Mouse (Mus musculus): ENCODE results near the gene Gnb1.
"Not testable (repeated sequence)": the region's sequence is repeated elsewhere in the genome, so short reads cannot be mapped to it uniquely, and the experiment has no call there.

The Gnb1 gene

DNA sequence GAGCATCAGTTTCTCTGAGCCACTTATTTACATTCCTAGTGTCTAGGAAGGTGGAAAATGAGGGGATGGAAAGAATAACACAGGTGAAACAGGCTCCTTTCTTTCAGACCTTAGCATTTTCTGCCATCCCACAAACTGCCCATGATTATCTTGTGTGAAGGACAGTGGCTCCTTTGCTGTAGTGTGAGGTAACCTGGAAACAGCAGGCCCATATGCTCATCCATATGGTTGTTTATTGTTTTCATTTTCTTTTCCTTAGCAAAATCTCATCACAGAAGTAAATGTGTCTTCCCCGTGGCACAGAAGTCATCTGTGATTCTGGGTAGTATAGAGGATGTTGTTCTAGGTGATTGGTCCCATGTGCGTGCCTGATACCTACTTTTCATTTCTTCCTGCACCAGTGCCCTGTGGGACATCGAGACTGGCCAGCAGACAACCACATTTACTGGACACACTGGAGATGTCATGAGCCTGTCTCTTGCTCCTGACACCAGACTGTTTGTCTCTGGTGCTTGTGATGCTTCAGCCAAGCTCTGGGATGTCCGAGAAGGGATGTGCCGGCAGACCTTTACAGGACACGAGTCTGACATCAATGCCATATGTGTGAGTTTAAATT lies 61.9 kb downstream of the Gnb1 start:
- DNase-seq (ENCODE audit: low spot score), result no peak

DNA sequence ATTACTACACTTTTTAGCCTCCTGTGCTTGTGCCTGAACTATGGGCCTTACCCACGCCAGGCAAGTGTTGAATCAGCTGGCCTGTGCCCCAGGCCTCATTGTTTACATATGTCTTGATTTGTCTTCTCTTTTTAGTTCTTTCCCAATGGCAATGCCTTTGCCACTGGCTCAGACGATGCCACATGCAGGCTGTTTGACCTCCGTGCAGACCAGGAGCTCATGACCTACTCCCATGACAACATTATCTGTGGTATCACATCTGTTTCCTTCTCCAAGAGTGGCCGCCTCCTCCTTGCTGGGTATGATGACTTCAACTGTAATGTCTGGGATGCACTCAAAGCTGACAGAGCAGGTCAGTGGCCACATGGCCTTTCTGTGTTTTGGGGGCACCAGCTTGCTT lies 63.7 kb downstream of the Gnb1 start:
- DNase-seq (ENCODE audit: low spot score), result no peak

DNA sequence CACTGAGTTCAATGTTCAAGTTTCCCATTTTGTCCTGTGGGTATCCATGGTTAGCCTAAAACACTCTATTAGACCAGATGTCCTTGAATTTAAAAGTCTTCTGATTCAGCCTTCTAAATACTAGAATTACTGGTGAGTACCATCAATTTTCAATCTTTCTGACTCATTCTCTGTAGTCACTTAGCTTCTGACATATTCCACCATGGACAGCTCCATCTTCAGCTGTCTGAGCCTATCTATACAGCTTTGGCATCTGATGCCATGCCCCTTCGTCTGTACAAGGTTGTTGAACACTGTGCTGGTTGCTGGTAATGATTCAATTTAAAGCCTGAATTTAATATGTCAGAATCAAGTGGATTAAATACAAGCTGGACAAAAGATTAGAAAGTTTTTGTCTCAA lies 64.3 kb downstream of the Gnb1 start:
- DNase-seq (ENCODE audit: low spot score), result no peak

DNA sequence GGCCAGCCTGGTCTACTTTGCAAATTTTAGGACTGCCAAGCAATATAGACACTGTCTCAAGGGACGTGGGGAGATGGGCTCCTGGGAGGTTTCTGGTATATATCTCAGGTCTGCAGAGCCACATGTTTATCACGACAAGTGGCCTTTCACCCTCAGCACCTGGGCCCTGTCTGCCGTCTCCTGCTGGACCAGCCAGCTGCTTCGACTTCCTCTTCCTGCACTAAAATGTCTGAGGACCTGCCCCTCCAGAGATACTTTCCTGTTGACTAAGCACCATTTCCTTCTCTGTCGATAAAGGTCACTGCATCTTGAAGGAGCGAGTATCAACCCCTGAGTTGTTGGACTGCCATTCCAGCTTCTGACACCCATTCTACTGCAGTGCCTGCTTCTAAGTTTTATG lies 68.3 kb downstream of the Gnb1 start:
- DNase-seq (ENCODE audit: low spot score), result no peak

DNA sequence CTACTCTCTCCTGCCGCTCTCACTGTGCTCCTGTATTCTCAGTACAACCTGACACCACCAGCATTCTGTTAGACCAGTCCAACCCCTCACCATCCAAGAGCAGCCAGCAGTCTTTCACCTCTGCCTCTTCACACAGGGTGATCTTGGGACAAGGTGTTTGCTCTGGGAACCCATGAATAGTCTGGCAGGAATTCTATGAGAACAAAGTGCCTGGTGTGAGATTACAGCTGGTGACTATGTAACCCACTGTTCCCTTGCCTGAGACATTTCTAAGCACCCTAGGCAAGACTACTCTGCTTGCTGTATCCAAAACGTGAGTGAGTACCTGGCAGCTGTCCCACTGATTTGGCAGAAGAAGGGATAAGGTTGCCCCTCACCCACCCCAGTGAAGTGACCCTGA lies 69.8 kb downstream of the Gnb1 start:
- DNase-seq (ENCODE audit: low spot score), result no peak

DNA sequence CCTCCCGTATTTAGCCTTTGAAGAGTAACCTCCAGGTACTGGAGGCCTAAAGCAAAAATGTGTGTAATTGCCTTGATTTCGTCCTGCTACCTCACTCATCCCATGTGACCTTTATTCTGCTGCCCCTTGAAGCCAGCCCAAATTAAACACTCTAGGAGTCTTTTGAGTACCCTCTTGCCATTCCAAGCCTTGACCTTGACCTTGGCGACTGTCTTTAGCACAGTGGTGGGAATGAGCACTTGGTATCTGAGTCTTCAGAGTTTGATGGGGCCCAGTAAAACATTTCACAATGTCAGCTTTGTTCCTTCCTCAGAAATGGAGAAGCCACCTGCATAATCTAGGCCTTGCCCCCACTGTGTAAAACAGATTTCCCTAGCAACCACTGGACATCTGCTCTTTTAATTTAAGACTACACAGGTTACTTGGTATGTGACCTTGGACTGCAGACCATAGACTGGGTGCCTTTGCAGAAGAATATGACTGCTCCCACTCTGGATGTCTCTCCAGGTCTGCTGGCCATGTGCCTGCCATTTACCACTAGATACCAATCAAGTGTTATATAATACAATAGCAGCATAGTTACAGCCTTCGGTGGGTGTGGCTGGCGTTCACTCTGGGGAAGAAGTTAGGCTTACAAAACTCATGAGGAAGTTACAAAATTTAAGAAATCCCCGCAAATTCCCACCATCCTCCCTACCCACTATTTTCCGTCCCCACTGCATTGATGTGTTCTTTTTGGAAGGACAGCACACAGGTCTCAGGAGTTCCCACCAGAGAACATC lies 70.7 kb downstream of the Gnb1 start, which contains the start of gene Nadk:
TSS of gene Nadk (plus strand) at position 718 of the 782 bp plus-strand sequence.
- no peak for DNase-seq (ENCODE audit: low spot score)

- peak; percentile 47 for DNase-seq (ENCODE audit: low spot score)
These were observed 71.7 kb downstream of the Gnb1 start for GRCm38 (mm10) chr4:155562725-155563399.

DNA sequence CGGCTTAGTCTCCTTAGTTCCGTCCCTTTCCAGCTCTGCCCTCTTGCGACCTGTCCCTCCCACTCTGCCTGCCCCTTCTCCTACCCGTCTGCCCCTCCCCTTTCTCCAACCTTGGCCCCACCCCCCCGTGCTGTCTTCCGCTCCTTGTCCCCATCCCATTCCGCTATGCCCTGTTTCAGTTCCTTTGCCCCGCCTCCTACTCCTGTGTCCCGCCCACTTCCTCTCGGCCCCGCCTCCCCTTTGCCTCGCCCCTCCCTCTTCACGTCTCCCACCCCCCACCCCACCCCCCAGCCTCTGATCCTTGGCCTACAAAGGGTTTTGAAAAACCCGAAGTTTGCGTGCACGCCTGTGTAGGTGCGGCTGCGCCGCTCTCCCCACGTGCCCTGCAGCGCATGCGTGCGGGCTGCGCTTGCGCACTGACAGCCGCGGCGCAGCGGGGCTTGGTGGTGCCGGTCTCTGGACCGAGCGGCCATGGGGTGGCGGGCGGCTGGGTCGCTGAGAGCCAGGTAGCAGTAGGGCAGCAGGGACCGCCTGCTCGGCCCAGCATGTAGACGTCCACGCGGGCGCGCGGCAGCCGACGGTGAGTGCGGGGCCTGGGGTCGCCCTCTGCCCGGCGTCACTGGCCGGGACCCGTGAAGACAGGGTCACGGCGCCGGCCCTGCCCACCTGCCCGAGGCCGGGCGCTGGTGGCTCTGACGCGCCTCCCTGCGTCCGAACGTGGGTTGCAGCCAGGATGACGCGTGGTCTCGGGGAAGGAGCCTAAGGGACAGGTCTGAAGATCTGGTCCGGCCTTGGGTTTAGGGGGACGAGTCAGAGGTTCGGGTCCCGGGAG lies 72.5 kb downstream of the Gnb1 start:
- peak; percentile 92 for DNase-seq (ENCODE audit: low spot score)

DNA sequence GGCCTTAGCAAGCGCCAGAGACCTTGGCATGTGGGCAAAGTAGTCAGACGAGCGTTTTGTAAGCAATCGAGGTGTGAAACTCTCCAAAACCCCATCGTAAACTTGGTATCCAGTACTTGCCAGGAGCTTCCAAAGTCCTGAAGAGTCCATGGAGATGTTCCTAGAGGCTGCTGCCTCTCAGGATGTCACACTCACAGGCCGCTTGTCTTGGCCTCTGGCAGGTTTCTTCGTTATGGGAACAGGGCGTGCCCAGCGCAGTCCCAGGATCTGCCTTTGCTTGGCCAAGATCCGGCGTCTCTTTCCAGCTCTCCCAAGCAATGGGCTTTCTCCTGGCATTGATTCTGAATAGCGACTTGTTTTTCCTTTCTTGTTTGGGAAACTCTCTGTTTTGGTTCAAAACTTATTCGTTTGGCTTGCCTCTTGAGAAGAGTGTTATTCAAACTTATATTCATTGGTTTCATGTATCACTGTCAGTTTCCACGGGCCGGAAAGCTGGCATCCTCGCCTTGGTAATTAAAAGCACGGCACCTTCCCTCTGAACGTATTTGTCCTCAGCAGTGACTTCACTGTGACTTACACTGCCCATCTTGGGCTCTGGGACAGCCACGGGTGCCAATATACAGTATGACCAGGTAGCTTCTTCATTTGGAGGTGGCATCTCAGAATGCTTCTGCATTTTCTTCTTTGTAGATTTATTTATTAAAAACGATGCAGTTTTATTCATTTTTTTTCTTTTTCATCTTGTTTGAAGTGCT lies 73.3 kb downstream of the Gnb1 start:
- peak; percentile 34 for DNase-seq (ENCODE audit: low spot score)

DNA sequence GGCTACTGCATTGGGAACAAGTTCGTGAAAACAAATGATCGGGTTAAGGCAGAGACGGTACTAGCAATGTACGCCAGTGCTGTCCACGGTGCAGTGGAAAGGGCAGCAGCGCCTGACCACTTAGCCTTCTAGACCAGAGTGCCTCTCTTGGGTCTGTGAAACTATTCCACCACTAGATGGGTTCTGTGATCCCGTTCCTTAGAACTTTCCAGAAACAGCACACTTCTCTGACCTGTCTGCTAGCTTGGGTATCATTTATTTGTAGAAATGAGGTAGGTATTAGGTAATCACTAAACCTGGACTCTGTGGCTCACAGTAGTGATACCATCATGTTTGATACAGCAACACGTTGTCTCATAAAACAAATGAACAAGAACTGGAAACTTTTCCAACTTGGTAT lies 75.4 kb downstream of the Gnb1 start:
- no peak for DNase-seq (ENCODE audit: low spot score)

DNA sequence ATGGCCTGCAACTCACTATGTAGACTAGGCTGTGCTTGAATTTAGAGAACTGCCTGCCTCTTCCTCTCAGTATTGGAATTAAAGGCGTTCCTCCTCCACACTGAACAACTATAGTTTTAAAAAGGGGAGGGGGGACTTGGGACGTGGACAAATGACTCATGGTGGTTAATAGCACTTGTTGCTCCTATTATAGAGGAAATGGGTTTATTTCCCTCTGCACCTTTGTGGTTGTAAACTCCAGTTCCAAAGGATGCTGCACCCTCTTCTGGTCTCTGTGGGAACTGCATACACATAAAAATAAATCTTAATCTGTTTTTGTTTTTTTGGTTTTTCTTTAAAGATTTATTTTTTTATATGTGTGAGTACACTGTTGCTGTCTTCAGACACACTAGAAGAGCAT lies 77.0 kb downstream of the Gnb1 start:
- no peak for DNase-seq (ENCODE audit: low spot score)

GRCm38 (mm10) chr4:155568632-155569370 lies 77.6 kb downstream of the Gnb1 start:
- DNase-seq (ENCODE audit: low spot score), result no peak

GRCm38 (mm10) chr4:155569818-155570217 lies 78.7 kb downstream of the Gnb1 start:
- DNase-seq (ENCODE audit: low spot score), result no peak

DNA sequence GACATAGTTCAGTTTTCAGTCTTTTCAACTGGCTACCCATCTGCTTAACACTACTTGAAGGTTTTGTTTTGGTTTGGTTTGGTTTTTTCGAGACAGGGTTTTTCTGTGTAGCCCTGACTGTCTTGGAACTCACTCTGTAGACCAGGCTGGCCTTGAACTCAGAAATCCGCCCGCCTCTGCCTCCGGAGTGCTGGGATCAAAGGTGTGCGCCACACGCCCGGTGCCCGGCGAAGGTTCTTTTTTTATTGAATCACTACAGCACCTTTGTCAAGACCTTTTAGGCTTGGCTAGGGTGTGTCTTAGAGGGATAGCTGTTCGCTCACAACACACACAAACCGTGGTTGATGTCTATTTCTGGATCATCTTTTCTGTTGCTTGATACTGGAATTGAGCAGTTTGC lies 79.2 kb downstream of the Gnb1 start:
- DNase-seq (ENCODE audit: low spot score), result not testable (repeated sequence)

DNA sequence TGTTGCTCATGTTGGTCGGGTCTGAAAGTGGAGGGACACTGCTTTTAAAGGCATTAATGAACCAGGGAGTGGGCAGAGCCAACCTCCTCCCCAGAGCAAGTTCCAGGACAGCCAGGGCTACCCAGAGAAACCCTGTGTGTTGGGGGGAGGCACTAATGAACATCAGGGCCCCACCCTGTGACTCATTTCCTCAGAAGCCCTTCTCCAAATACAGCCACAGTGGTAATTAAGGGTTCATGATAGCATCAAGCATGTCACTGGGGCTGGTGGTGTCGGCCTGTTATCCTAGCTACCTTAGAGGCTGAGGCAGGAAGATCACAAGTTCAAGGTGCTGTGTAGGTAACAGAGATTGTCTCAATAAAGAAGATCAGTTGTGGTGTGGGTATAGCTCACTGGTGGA lies 80.3 kb downstream of the Gnb1 start:
- DNase-seq (ENCODE audit: low spot score), result no peak

GRCm38 (mm10) chr4:155573155-155573554 lies 82.0 kb downstream of the Gnb1 start:
- no peak for DNase-seq (ENCODE audit: low spot score)

GRCm38 (mm10) chr4:155573876-155574275 lies 82.7 kb downstream of the Gnb1 start:
- no peak for DNase-seq (ENCODE audit: low spot score)

- DNase-seq (ENCODE audit: low spot score), result no peak
These were observed 83.8 kb downstream of the Gnb1 start for GRCm38 (mm10) chr4:155574931-155575330.

GRCm38 (mm10) chr4:155575521-155575920 lies 84.4 kb downstream of the Gnb1 start:
- DNase-seq (ENCODE audit: low spot score), result no peak

DNA sequence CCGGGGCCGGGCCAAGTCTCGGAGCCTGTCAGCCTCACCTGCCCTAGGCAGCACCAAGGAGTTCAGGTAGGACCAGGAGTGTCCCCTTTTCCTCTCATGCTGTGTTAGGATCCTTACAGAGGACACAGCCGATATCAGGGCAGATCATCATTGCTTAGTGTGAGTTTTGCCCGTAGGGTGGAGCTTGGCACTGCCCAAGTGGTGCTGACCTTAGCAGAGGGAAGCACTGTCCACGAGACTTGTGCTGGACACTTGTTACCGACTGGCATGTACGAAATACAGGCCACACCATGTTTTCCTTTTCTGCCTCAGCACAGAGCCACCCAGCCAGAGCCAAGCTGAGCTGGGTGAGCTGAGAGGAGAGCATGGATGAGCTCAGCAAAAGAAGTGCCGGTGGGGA lies 86.0 kb downstream of the Gnb1 start:
- DNase-seq (ENCODE audit: low spot score), result no peak

- no peak for DNase-seq (ENCODE audit: low spot score)
These were observed 86.6 kb downstream of the Gnb1 start for GRCm38 (mm10) chr4:155577741-155578140.
